8 mouse cellular contexts compared by ENCODE assay signal in the genomic region with DNA sequence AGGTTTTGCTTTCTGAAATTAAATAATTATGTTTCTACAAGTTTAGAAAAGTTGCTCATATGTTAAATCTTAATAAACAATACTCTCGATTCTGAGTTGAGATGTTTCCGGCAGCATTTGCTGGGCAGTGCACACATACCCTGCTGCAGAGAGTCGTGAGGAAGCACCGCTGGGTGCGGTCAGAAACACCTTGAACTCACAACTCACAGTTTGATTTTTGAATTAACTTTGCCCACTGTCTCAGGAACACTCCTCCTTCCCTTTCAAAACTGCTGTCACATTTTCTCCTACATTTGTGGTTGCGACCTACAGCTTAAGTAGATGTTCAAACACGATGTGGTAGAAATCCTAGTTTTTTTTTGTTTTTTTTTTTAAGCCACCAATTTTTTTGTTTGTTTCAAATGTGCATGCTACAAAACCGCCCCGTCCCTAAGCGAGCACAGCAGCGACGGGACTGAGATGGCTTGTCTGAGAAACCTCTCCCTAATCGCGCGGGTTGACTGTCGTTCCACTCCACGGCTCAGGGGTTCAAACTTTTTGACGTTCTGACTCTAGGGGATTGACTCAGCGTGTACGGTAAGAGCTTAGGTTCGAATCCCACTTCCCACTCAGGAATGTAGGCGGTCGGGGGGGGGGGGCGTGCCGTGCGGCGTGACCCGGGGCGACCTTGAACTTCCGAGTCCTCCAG. TPM values are rescaled to one million over a fixed set of nuclear protein-coding genes. Genes with fewer than 3 reads are reported as not detected.
DNase-seq lines count a peak whose midpoint lies in the region; ATAC-seq and TF ChIP-seq lines count a peak whose summit lies in the region.

No protein-coding gene starts in this region.

- no peak for TF ChIP-seq POLR2A in spleen, adult 2 months (IDR thresholded peaks at IDR 0.05; ENCODE audit: low read depth, low read length)

- H3K4me1 ChIP-seq in spleen, adult 2 months (ENCODE audit: control insufficient read depth, insufficient read depth, insufficient read length): peaks cover 12% of the 10 kb centered on the region
- peaks cover 15% of the 10 kb centered on the region for H3K4me1 ChIP-seq in embryonic facial prominence, embryonic 10.5 days
- peaks cover 17% of the 10 kb centered on the region for H3K4me1 ChIP-seq in hindbrain, embryonic 15.5 days (replicated peaks)
- H3K4me1 ChIP-seq in midbrain, embryonic 11.5 days (ENCODE audit: control insufficient read depth, insufficient read depth, low read length): peaks cover 7% of the 10 kb centered on the region; the same call in 1 of the 2 replicates

- no peaks in the 10 kb centered on the region for H3K27me3 ChIP-seq in spleen, adult 2 months (ENCODE audit: control insufficient read depth, insufficient read depth, low read length)
- H3K27me3 ChIP-seq in embryonic facial prominence, embryonic 10.5 days (replicated peaks; ENCODE audit: low read depth, poor library complexity, severe bottlenecking): no peaks in the 10 kb centered on the region
- H3K27me3 ChIP-seq in hindbrain, embryonic 15.5 days: no peaks in the 10 kb centered on the region
- H3K27me3 ChIP-seq in midbrain, embryonic 11.5 days (ENCODE audit: control insufficient read depth, insufficient read depth, low read length): no peaks in the 10 kb centered on the region

- peak; percentile 4 to 30 for DNase-seq in spleen, adult 2 months (ENCODE audit: low read depth in 1 of 2, low spot score in 2 of 2)
- DNase-seq in spleen, adult 18-20 months: no peak
- no peak for DNase-seq in embryonic facial prominence, embryonic 10.5 days (ENCODE audit: low spot score)
- DNase-seq in midbrain, embryonic 11.5 days (ENCODE audit: low spot score, missing footprints): peak; percentile 85
- DNase-seq in yolk sac, embryonic 10.5 days (ENCODE audit: low spot score): no peak
- no peak for DNase-seq in urinary bladder, adult 2 months (ENCODE audit: low spot score)
- DNase-seq in cerebellum, adult 11 months: no peak

- H3K36me3 ChIP-seq in spleen, adult 2 months (ENCODE audit: control insufficient read depth, insufficient read depth, low read length): 0 out of 2 replicates have a peak, but pooled peaks cover 2% of the 10 kb centered on the region
- H3K36me3 ChIP-seq in embryonic facial prominence, embryonic 10.5 days (replicated peaks): 0 out of 2 replicates have a peak, but pooled peaks cover 12% of the 10 kb centered on the region
- H3K36me3 ChIP-seq in hindbrain, embryonic 15.5 days: no peaks in the 10 kb centered on the region
- no peaks in the 10 kb centered on the region for H3K36me3 ChIP-seq in midbrain, embryonic 11.5 days (ENCODE audit: control insufficient read depth, insufficient read depth, low read length)

- H3K4me2 ChIP-seq in hindbrain, embryonic 15.5 days: peak overlapping the region; percentile 65
- H3K4me2 ChIP-seq in midbrain, embryonic 11.5 days: peak overlapping the region; percentile 42

- WGBS in spleen, adult 2 months: 3% methylated on average over 30 of the region's 30 CpGs
- 7% methylated on average over 30 of the region's 30 CpGs for WGBS in embryonic facial prominence, embryonic 10.5 days
- WGBS in hindbrain, embryonic 15.5 days: 9% methylated on average over 30 of the region's 30 CpGs
- WGBS in midbrain, embryonic 11.5 days: 8% methylated on average over 30 of the region's 30 CpGs

- H3K9me3 ChIP-seq in embryonic facial prominence, embryonic 10.5 days: no peaks in the 10 kb centered on the region
- H3K9me3 ChIP-seq in hindbrain, embryonic 15.5 days: no peaks in the 10 kb centered on the region
- H3K9me3 ChIP-seq in midbrain, embryonic 11.5 days (ENCODE audit: control insufficient read depth, low read length): no peaks in the 10 kb centered on the region

- H3K4me3 ChIP-seq in spleen, adult 2 months (ENCODE audit: extremely low read depth, insufficient read depth, insufficient read length): peak overlapping the region; percentile 89
- peak overlapping the region; percentile 89 for H3K4me3 ChIP-seq in embryonic facial prominence, embryonic 10.5 days
- peak overlapping the region; percentile 81 for H3K4me3 ChIP-seq in hindbrain, embryonic 15.5 days
- peak overlapping the region; percentile 74 for H3K4me3 ChIP-seq in midbrain, embryonic 11.5 days (ENCODE audit: low read depth, low read length)

- TF ChIP-seq CTCF in spleen, adult 2 months (IDR thresholded peaks at IDR 0.05; ENCODE audit: extremely low read depth, insufficient read depth, insufficient read length, insufficient replicate concordance): no peak

- ATAC-seq in hindbrain, embryonic 15.5 days (ENCODE audit: low FRiP score, low read depth): no peak
- ATAC-seq in midbrain, embryonic 11.5 days (ENCODE audit: low FRiP score): no peak

- peak overlapping the region; percentile 64 for H3K9ac ChIP-seq in hindbrain, embryonic 15.5 days
- peak overlapping the region; percentile 77 for H3K9ac ChIP-seq in midbrain, embryonic 11.5 days (ENCODE audit: low read length)

- H3K27ac ChIP-seq in spleen, adult 2 months (ENCODE audit: insufficient read depth, low read length): peak overlapping the region; percentile 66
- peak overlapping the region; percentile 95 for H3K27ac ChIP-seq in embryonic facial prominence, embryonic 10.5 days (replicated peaks)
- H3K27ac ChIP-seq in hindbrain, embryonic 15.5 days (replicated peaks): peak overlapping the region; percentile 79
- H3K27ac ChIP-seq in midbrain, embryonic 11.5 days (ENCODE audit: low read depth, low read length): no peak overlapping the region

RNA-seq across cellular contexts. Expression of gene Qrsl1, which starts 0.5 kb away (rescaled TPM):
- 9.0 and 9.4 TPM in 2 replicates for polyA plus RNA-seq in spleen, adult 2 months (2012; rRNA removed)
- polyA plus RNA-seq in embryonic facial prominence, embryonic 10.5 days (2016; fragmentation: Nextera tagmentation; extraction: Ambion mirVana): 28.1 and 30.5 TPM in 2 replicates
- polyA plus RNA-seq in hindbrain, embryonic 15.5 days (2015; fragmentation: Nextera tagmentation; extraction: Ambion mirVana): 21.6 and 23.5 TPM in 2 replicates
- polyA plus RNA-seq in midbrain, embryonic 11.5 days (2014; fragmentation: Nextera tagmentation; extraction: Ambion mirVana): 26.0 and 30.0 TPM in 2 replicates
- polyA plus RNA-seq in urinary bladder, adult 2 months (2012; rRNA removed): 11.8 and 14.9 TPM in 2 replicates

RNA-seq across cellular contexts. Expression of gene Rtn4ip1, which starts 0.6 kb away (rescaled TPM):
- 6.7 and 6.9 TPM in 2 replicates for polyA plus RNA-seq in spleen, adult 2 months (2012; rRNA removed)
- 19.5 and 21.1 TPM in 2 replicates for polyA plus RNA-seq in embryonic facial prominence, embryonic 10.5 days (2016; fragmentation: Nextera tagmentation; extraction: Ambion mirVana)
- 15.4 and 15.8 TPM in 2 replicates for polyA plus RNA-seq in hindbrain, embryonic 15.5 days (2015; fragmentation: Nextera tagmentation; extraction: Ambion mirVana)
- polyA plus RNA-seq in midbrain, embryonic 11.5 days (2014; fragmentation: Nextera tagmentation; extraction: Ambion mirVana): 18.8 and 20.1 TPM in 2 replicates
- polyA plus RNA-seq in urinary bladder, adult 2 months (2012; rRNA removed): 10.1 and 10.9 TPM in 2 replicates

Comparison
In these comparisons a context has a peak if more than half of its experiments do, and no peak if none do; other contexts are left out.
1. DNase-seq: peak in spleen, adult 2 months (2 of 2) and midbrain, embryonic 11.5 days (single experiment); none in spleen, adult 18-20 months (0 of 2), embryonic facial prominence, embryonic 10.5 days (single experiment), yolk sac, embryonic 10.5 days (single experiment), urinary bladder, adult 2 months (single experiment) and cerebellum, adult 11 months (single experiment).
2. Peak in every context shown above with its lines, with median percentiles within 50 percentile points of each other: H3K4me3 ChIP-seq.